Mouse (Mus musculus) ovary, postnatal 36 days (tissue): ENCODE measurements around the gene Gin1.

ENCODE experiments used
- DNase-seq: peaks from one replicate; pipeline ENCODE4 v3.0.0; 2022; ENCODE audit warnings: low spot score, mixed read lengths

Gene Gin1

DNA sequence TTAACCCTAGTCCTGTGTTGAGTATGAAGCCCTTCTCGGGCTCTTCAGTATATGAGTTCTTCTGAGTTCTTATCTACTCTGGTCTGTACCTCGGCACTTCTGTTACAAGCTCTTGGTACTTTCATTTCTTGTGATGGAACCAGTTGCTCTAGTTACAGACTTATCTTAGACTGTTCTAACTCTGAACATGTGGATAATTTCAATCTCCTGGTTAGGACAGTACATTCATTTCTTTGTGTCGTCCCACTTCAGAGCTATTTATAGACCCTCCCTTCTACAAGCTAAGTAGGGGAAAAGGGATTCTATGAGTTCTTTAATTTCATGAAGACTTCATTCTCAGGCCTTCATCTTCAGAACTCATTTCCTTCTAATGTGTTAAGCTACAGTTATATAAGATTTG is 17.7 kb downstream of the Gin1 start:
- no peak for DNase-seq

DNA sequence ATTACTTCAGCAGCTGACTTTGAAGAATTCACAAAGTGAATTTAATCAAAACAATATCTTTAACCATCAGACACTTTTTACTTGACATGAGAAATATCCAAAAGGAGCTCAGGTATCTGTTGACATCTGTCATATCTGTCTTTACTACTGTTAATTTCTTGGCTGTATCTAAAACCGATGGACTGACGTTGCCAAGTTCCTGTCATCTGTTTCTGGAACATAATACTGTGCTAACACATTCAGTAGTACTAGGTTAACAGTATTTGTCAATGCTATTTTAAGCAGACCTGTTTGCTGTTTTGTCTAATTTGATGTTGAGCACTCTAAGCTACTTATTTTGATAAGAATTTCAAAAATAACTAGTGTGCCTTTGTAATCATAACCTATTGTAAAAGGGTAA is 18.5 kb downstream of the Gin1 start:
- DNase-seq, result no peak

DNA sequence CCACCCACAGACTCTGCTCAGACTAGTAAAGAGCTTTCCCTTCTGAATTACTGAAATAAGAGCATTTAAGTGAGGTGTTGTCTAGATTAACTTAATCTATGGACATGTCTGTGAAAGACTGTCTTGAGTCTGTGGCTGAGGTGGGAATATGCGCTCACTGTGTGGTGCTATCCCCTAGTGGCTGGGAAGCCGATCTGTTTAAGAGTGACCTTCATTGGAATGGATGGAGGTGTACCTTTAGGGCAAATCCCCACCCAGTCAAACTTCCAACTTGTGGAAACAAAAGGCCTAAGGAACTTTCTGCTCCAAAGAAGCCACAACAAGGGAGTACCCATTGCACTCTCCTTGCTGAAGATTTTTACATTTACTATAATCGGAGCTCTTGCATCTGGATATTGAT is 24.1 kb downstream of the Gin1 start:
- DNase-seq, result no peak

DNA sequence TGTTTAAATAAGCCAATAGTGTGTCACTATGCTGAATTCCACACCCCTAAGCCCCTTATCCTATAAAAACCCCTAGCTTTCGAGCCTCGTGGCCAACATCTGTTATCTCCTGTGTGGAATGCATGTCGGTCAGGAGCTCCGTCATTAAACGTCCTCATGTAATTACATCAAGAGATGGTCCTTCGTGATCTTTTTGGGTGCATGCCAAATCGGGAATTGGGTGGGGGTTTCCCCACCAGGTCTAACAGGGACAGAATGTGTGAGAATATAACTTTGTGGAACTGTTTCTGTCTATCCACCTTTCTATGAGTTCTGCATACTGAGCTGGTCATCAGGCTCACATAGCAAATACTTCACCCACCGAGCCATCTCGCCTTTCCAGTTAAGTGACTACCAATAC is 26.0 kb downstream of the Gin1 start:
- DNase-seq, result no peak

DNA sequence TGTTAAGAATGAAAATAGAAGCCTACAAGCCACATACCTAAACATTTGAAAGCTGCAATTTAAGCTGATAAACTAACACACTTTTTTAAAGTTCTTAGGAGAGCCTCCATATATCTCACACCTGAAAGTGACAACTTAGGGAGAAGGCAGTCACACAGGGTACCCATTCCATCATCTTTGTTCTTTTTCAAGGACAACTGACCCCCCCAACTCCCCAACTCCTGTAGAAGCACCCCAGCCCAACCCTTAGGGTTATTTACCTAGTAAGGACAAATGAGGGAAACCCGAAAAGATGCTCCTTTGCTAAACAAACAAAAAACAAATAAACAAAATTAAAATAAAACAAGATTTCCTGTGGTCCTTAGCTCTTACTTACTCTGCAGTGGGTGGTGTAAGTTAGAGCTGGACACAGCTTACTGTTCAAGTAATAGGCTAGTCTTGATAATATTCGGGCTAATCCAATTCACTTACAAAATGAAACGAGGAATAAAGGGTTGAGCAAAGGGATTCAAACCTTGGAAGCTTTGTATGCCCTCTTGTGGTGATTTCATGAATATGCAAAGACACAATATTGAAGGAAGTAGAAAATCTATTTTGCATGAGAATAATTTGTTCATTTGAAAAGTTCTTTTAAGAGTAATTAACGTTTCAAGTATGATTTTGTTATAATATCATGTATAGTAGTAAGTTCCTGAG is 32.4 kb downstream of the Gin1 start:
- no peak for DNase-seq

DNA sequence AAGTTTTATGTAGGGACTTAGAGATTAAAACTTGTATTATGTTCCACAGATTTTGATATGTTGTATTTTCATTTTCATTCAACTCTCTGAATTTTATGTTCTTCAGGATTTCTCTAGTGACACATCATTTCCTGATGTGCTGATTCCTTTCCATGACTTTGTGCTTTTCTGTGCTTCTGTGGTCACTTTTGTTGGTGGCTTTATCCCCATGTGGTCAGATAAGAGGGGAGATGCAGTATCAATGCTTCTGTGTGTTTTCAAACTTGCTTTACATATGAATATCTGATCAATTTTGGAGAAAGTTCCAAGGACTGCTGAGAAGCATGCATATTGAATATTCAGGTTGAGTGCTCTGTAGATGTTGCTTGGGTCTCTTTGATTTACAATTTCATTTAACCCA is 34.5 kb downstream of the Gin1 start:
- DNase-seq, result no peak

DNA sequence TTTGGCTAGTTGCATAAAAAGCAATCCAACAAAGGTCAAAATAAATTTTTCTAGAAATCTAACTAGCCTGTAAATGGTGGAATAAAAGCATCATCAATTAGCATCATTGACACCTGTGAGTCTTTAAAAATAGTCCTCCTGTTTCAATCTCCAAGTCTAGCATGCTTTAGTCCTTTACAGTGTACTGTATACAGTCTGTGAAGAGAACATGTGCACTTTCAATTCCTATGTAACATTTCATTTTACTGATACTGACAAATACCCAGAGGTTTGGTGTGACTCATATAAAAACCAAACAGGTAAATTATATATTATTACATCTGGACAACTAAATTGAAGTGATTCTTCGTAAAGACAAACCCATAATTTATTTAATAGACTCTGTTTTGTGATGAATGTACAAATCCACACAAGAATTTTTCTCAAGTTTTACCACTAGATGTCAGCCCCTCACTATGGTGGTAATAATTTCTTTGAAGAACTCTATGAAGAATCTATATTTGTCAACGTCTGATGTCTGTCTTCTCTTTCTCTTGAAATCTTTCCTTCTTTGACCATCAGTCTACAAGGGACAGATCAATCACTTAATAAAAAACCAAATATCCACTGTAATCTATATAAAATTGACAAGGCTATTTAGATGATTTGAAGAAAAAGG is 39.4 kb downstream of the Gin1 start:
- DNase-seq, result no peak

DNA sequence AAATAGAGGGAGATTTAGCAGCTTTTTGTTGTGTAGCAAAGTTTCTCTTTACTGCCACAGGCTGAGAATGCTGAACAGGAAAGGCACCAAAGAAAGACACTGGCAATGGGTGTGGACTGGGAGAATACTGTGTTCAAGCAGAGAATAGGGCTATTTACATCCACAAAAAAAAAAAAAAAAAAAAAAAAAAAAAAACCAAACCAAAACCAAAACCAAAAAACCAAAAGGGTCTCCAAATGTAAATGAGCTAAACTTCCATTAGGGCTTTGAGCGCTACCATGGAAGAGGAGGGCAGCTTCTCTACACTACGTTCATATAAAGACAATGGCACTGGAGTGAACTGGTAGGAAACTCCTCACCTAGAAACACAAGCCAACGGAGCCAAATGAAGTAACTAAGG is 51.3 kb downstream of the Gin1 start:
- DNase-seq, result no peak

DNA sequence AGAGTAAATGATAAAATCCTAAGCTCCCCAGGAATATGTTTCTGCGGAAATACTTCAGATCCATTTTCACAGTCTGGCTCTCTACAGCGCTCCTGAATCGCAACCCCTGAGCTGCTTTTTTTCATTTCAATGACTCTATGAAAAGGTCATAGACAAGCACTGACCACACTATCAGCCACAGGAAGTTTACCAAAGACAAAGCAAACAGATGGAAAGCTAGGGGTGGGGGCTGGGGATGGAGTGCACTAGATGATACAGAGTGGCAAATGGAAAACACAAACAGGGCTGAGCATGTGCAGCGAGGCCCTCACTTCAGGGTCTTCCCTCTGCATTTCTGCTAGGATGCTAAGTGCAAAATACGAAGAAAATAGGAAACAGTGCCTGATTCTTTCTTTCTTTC is 52.2 kb downstream of the Gin1 start:
- no peak for DNase-seq

DNA sequence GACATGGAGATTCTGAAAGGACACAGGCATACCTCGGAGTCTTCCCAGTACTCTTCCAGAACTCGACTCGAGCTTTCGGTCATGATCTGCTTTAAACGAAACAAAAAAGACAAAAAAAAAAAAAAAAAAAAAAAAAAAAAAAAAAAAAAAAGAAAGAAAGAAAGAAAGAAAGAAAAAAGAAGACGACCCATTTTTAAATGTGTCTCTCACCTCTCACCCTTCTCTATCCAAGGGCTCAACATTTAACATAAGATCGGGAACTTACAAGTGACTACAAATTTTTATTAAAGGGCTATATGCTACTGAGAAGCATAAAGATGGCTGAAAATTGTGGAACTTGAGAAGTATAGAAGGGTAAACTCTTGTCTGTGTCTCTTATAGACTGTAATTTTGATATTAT is 52.9 kb downstream of the Gin1 start:
- no peak for DNase-seq

DNA sequence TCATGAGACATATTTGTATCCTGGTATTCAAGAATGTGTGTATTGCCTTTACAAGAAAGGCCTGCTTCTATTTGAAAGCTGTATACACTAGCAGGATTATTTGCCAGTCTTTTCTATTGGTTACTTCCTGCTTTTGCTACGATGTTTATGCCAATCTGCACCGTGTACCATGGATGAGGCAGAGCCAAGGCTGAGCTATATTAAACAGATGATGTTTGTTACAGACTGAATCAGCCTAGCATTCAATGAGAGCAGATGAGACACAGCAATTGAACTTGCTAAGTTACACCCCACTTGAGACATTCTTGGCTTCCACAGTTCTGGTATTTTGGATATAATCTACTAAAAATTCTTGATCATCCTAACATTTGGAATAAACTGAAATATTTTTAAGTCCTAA is 57.6 kb downstream of the Gin1 start:
- DNase-seq, result no peak

DNA sequence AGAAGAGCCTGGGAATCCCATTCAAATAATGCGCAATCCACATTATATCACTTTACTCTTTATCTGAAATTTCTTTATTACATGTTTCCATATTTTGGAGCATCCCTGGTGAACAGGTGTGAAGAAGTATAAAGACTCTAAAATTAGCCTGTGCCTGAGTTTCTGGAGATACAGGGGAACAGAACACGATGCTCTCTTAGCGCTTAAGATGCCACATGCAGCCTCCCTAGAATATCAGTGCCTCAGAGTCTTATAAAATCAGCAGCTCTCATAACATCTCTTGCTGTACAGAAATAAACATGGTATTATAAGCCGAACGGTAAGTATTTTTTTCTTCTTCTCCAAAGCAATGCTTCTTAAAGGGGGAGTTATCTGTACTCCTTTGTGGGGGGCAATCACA is 58.1 kb downstream of the Gin1 start:
- DNase-seq, result no peak

DNA sequence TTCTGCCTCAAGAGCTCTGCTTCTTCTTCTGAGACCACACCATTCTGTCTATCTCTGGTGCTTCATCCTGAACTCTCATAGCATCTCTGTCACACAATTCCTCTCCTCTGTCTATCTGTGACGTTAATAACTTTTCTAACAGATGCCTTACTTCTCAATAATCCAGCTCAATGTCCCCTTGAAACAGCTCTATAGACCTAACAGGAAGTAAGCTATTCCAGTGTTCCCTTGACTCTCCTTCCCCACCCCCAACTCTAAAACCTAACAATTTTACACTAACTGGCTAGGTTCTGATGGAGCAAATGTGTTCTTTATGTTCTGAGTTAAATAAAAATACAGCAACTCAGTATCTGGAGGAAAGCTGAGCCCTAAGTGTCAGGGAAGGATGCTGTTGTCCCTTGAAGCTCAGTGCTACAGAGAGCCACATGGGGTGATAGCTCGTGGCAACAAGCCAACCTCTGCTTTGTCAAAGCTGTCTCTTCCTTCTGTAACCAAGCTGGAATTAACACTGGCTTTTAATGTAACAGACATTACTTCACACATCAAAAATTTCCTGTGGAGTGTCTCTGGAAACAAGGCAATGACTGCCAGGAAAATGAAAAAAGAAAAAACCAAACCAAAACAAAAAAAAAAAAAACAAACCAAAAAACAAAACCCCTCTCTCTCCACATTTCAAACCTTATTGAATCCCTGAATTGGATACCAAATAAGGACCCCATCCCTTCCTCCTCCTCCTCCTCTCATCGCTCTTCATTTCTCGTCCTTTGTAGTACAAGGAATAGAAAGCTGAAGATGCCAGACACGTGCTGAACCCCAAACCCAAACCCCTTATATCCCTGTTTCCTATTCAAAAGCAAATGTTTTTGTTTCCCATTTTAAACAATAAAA is 63.7 kb downstream of the Gin1 start:
- DNase-seq, result no peak

DNA sequence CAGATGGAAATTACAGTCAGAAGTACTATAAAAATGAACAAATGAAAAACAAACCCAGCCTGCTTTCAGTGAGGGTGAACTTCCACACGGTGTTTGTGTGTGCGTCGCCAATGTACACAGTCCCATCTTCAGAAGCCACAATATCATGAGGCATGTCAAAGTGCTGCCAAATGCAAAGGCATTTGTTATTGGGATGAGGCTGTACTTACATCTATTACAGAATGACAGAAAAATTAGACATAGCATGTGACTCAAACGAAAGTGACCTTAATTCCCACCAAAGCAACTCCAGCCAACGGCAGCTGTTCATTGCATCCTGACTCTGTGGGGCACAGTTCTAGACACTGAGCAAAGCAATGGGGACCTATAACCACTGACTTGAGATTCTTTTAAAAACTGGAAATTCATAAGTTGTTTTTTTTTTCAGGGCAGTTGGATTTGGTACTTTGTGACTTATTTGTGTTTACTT is 64.4 kb downstream of the Gin1 start:
- DNase-seq, result no peak
